Mouse (Mus musculus) intestine, embryonic 14.5 days (tissue): ENCODE measurements around the gene Rars. TPM values are rescaled to one million over a fixed set of nuclear protein-coding genes. Genes with fewer than 3 reads are reported as not detected.
A peak's percentile ranks its signal among the peaks of the same experiment; 100 is the strongest.

Experiments used
- ATAC-seq: fragments of 200-750 bp; cut with Nextera tagmentation; replicated peaks from 2 replicates; pipeline ENCODE4 v1.8.0; 2017; ENCODE audit warnings: low read depth, moderate number of reproducible peaks, moderate TSS enrichment, moderate library complexity; ENCODE audit not compliant: low FRiP score, low TSS enrichment
- DNase-seq: peaks from one replicate; pipeline ENCODE4 v3.0.0-alpha.2; 2018; ENCODE audit warnings: low spot score
- H3K27ac ChIP-seq: fragments of 300-500 bp; sonication (generic); 2 replicates; pipeline ENCODE4 v1.5.1; 2014; ENCODE audit warnings: low read depth, mild to moderate bottlenecking, control low read depth
- H3K27me3 ChIP-seq: fragments of 300-500 bp; sonication (generic); replicated peaks from 2 replicates; pipeline ENCODE4 v1.6.1; 2014; ENCODE audit warnings: low read length, control low read depth; ENCODE audit not compliant: control insufficient read depth, insufficient read depth
- H3K36me3 ChIP-seq: fragments of 300-500 bp; sonication (generic); 2 replicates; pipeline ENCODE4 v1.6.1; 2014; ENCODE audit warnings: low read length, control low read depth; ENCODE audit not compliant: control insufficient read depth, insufficient read depth
- H3K4me1 ChIP-seq: fragments of 300-500 bp; sonication (generic); replicated peaks from 2 replicates; pipeline ENCODE4 v1.6.1; 2014; ENCODE audit warnings: low read length, control low read depth, mixed read lengths; ENCODE audit not compliant: control insufficient read depth, insufficient read depth
- H3K4me2 ChIP-seq: fragments of 300-500 bp; sonication (generic); 2 replicates; pipeline ENCODE4 v1.6.1; 2014; ENCODE audit warnings: low read length
- H3K4me3 ChIP-seq: fragments of 300-500 bp; sonication (generic); 2 replicates; pipeline ENCODE4 v1.5.1; 2014; ENCODE audit warnings: low read depth, low read length, control low read depth, mixed read lengths
- H3K9ac ChIP-seq: fragments of 300-500 bp; sonication (generic); 2 replicates; pipeline ENCODE4 v1.6.1; 2014; ENCODE audit warnings: mild to moderate bottlenecking, low read length
- H3K9me3 ChIP-seq: fragments of 300-500 bp; sonication (generic); 2 replicates; pipeline ENCODE4 v1.6.1; 2016; ENCODE audit warnings: low read length, control low read depth; ENCODE audit not compliant: control insufficient read depth
- WGBS: fragments of 180-500 bp; shearing (Covaris S2); extraction: QIAGEN DNeasy Blood & Tissue Kit; methylation state at CpG from one replicate; pipeline ENCODE4 v1.1.7; 2014; 5-methylcytosine and 5-hydroxymethylcytosine counted together
- microRNA counts: library from miRNA; unstranded; fragments of <30 nt; microRNA quantifications from one replicate; lab custom pipeline; 2016
- microRNA-seq: library from miRNA; unstranded; fragments of <30 nt; microRNA quantifications from one replicate; pipeline ENCODE4, GENCODE M21; 2016
- polyA plus RNA-seq: library from polyadenylated mRNA; unstranded; fragments of >200 nt; fragmentation: Nextera tagmentation; extraction: Ambion mirVana; gene quantifications from 2 replicates; pipeline ENCODE4 v1.2.1, GENCODE M21; 2014

Rars gene
- polyA plus RNA-seq, 1 experiment from 2014 or later, result 103 TPM

- Histone ChIP-seq H3K36me3 (0 out of 2 replicates have a peak, but pooled peaks cover 7% of the 10 kb centered on the region), H3K4me3 (peak within 1 kb of the TSS; percentile 97), H3K9ac (peak within 1 kb of the TSS; percentile 95), H3K4me2 (peak within 1 kb of the TSS; percentile 78), H3K27me3 (no peaks in the 10 kb centered on the region), H3K4me1 (no peaks in the 10 kb centered on the region), H3K9me3 (no peaks in the 10 kb centered on the region), H3K27ac (peak within 1 kb of the TSS; percentile 95)
- ATAC-seq, result peak; percentile 100
- under 1% methylated on average over 23 of the region's 50 CpGs for WGBS
- DNase-seq, result peak; percentile 92
These were observed 65.0 kb downstream of the Rars start, which contains the start of gene Pank3 for GRCm38 (mm10) chr11:35769188-35769745. Gene Pank3, plus strand, starts transcription at chr11:35769484.

- WGBS, result 84% methylated on average over 5 of the region's 5 CpGs
- ATAC-seq, result no peak
- no peak overlapping the region for H3K27ac ChIP-seq
These were observed 67.5 kb downstream of the Rars start for GRCm38 (mm10) chr11:35766845-35767244.

GRCm38 (mm10) chr11:35760627-35761003 lies 73.7 kb downstream of the Rars start:
- ATAC-seq, result no peak
- Histone ChIP-seq H3K36me3 (no peaks in the 10 kb centered on the region), H3K27ac (no peak overlapping the region)

More at GRCm38 (mm10) chr11:35766845-35767244, 67.5 kb downstream of the Rars start:
- Histone ChIP-seq H3K4me2 (no peak overlapping the region), H3K9me3 (no peaks in the 10 kb centered on the region), H3K27me3 (no peaks in the 10 kb centered on the region), H3K4me3 (no peak overlapping the region), H3K9ac (no peak overlapping the region), H3K36me3 (no peaks in the 10 kb centered on the region), H3K4me1 (no peaks in the 10 kb centered on the region)
- DNase-seq, result peak; percentile 13

GRCm38 (mm10) chr11:35760001-35760626 lies 74.2 kb downstream of the Rars start:
- 91% methylated on average over 7 of the region's 7 CpGs for WGBS
- H3K27ac ChIP-seq, result no peak overlapping the region
- no peak for DNase-seq

More at GRCm38 (mm10) chr11:35760627-35761003, 73.7 kb downstream of the Rars start:
- no peaks in the 10 kb centered on the region for H3K9me3 ChIP-seq
- H3K4me3 ChIP-seq, result no peak overlapping the region
- H3K4me2 ChIP-seq, result no peak overlapping the region
- no peak for DNase-seq
- no peaks in the 10 kb centered on the region for H3K4me1 ChIP-seq
- no peak overlapping the region for H3K9ac ChIP-seq
- WGBS, result 96% methylated on average over 4 of the region's 4 CpGs
- H3K27me3 ChIP-seq, result no peaks in the 10 kb centered on the region

More at GRCm38 (mm10) chr11:35760001-35760626, 74.2 kb downstream of the Rars start:
- Histone ChIP-seq H3K36me3 (no peaks in the 10 kb centered on the region), H3K4me3 (no peak overlapping the region), H3K9me3 (no peaks in the 10 kb centered on the region), H3K4me1 (no peaks in the 10 kb centered on the region), H3K27me3 (no peaks in the 10 kb centered on the region), H3K9ac (no peak overlapping the region), H3K4me2 (no peak overlapping the region)
- ATAC-seq, result no peak

MicroRNAs encoded within 50 kb of the gene (microRNA counts, 519-probe panel; counts per million panel counts)
- 4,987 counts per million, percentile 85 among the panel's probes with 10 or more counts for microRNA mmu-miR-103 (lab: Ali Mortazavi, UCI)

Small RNAs within 50 kb of the gene (microRNA-seq; reads per million reads assigned to microRNA genes)
- 7.3 reads per million, percentile 37 among the genes with 10 or more reads in this experiment for gene Mir103-1

Other genes with a start within 250 kb of the Rars start
- 24.1 and 26.4 TPM in 2 replicates for gene Pank3, start 65.0 kb downstream of the Rars start, polyA plus RNA-seq
- 0.43 and 1.2 TPM in 2 replicates for gene Fbll1, start 35.6 kb downstream of the Rars start, polyA plus RNA-seq
- gene Wwc1, start 146.0 kb upstream of the Rars start, polyA plus RNA-seq, result 9.3 and 12.4 TPM in 2 replicates